Mouse (Mus musculus): ENCODE data around the gene Pigc. TPM values are rescaled to one million over a fixed set of nuclear protein-coding genes. Genes with fewer than 3 reads are reported as not detected.
A peak's percentile ranks its signal among the peaks of the same experiment; 100 is the strongest.

The Pigc gene
- polyA plus RNA-seq, 1 experiment from 2014 or later, result 32.8 TPM

DNA sequence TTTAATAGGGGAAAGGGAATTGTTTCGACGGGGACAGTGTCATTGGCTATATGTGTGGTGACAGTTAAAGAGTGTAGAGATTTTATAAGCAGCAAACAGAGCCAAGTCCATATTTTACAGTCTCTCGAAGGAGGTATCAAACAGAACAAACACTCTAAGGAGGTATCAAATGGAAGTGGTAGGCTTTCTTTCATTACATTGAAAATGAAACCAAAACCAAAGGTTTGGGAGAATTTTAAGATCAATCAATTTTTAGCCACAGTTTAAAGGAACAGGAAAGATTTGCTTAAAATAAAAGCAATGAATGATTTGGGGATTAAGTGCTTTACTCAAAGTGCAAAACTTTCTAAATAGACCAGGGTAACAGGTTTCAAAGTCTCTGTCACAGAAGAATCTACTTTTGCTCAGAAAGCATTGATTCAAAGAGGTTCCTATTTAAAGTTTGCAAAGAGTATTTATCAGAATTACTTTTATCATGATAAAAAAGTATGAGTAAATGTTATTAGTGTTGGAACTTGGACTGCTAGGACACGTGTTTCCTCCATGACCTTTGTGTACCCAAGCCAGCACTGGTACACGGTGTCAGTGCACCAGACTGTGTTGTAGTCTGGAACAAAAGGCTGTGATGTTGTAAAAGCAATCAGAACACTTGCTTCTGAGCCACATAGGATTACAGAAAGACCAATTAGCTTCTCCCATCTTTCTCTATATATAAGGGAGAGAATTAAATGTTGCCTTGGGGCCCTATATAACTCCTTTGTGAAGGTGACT is 17.8 kb upstream of the Pigc start:
- Histone ChIP-seq H3K9me3 (no peaks in the 10 kb centered on the region), H3K4me1 (replicated peaks) (no peaks in the 10 kb centered on the region), H3K36me3 (no peaks in the 10 kb centered on the region), H3K4me2 (replicated peaks) (no peak overlapping the region), H3K4me3 (replicated peaks) (no peak overlapping the region), H3K27me3 (replicated peaks) (no peaks in the 10 kb centered on the region), H3K9ac (no peak overlapping the region), H3K27ac (no peak overlapping the region)
- ATAC-seq, result peak; percentile 84
- WGBS, result 68% methylated on average over 5 of the region's 5 CpGs

DNA sequence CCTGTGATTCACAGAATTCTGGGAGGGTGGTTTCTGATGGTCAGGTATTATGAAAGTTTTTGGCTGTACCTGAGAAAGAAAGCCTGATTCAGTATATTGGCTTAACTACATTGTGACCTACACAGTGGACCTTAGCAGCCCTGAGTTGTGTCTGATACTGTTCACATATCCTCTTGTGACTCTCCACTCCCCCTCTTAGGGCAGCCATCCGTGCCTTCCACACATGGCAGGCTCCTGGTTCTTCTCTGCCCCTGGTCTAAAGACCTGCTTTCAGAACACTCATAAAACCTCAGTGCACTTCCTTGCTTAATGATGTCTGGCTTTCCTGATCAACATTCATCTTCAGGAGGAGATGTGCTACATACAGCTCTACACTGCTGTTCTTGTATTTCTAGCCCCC is 16.4 kb upstream of the Pigc start:
- no peaks in the 10 kb centered on the region for H3K9me3 ChIP-seq
- no peak overlapping the region for H3K4me2 ChIP-seq (replicated peaks)
- no peak for ATAC-seq
- no peaks in the 10 kb centered on the region for H3K4me1 ChIP-seq (replicated peaks)
- 35% methylated on average over 1 of the region's 1 CpGs for WGBS
- no peak overlapping the region for H3K4me3 ChIP-seq (replicated peaks)
- no peaks in the 10 kb centered on the region for H3K36me3 ChIP-seq
- H3K9ac ChIP-seq, result no peak overlapping the region
- H3K27ac ChIP-seq, result no peak overlapping the region
- no peaks in the 10 kb centered on the region for H3K27me3 ChIP-seq (replicated peaks)

DNA sequence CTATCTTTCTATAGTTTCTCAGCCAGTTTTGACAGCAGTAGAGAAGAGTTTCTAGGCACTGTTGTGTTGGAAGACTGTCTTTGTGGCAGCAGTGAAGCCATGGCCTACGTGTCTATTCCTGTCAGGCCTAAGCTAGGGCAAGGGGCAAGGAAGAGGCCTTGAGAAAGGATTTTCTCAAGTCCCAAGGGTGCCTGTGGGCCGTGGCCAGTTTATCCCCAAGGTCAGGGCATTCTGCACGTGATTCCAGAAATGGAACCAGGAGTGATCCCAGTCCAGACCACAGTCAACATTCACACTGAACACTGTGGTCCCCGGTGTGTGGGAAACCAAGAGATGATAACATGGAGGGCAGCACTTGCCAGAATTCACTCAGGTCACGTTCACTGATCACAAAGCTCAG is 13.1 kb upstream of the Pigc start:
- Histone ChIP-seq H3K4me1 (replicated peaks) (no peaks in the 10 kb centered on the region), H3K27ac (no peak overlapping the region), H3K4me3 (replicated peaks) (no peak overlapping the region), H3K4me2 (replicated peaks) (no peak overlapping the region), H3K9ac (no peak overlapping the region), H3K9me3 (no peaks in the 10 kb centered on the region), H3K27me3 (replicated peaks) (no peaks in the 10 kb centered on the region), H3K36me3 (no peaks in the 10 kb centered on the region)
- no peak for ATAC-seq
- 74% methylated on average over 5 of the region's 5 CpGs for WGBS

DNA sequence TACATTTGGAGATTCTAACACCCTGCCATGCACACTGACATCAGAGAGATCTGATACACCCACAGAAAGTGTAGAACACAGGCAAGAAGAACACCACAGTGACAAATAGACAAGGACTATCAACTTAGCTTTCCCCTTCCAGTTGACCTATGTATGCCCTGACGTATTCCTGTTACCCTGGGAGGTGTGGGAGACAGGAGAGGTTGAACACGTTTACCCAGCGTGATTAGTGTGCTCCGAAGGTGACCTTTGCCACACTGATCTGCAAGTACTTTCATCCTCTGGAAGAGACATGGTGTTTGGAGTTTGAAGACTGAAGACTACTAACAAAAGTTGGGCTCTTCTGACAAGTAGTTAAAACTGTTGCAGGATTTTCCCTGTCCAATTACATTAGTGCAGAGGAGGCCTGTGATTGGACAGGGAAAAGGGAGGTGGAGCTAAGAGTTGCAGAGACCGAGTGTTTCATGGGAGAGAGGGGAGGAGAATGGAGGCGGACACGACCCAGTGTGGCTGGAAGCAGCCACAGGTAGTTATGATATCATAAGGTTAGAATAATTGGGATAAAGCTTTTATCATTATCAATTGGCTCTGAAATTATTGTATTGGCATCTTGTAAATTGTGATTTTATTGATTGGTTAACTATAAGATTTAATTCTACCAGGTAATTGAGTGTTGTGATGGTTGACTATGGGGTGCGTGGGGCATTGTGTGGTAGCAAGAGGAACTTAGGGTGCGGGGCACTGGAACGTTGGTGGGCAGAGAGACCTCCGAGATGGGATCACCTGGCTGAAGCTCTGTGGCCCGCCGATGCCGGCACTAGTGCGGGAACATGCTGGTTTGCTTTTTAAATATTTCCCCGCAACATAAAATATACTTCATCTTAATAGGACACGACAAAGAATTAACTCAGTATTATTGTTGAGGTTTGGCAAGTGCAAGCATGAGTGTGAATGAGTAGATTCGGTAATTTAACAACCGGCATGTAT is 10.7 kb upstream of the Pigc start:
- 74% methylated on average over 19 of the region's 19 CpGs for WGBS
- Histone ChIP-seq H3K4me1 (replicated peaks) (no peaks in the 10 kb centered on the region), H3K27me3 (replicated peaks) (no peaks in the 10 kb centered on the region), H3K4me3 (replicated peaks) (no peak overlapping the region), H3K36me3 (no peaks in the 10 kb centered on the region), H3K4me2 (replicated peaks) (no peak overlapping the region), H3K27ac (no peak overlapping the region), H3K9me3 (no peaks in the 10 kb centered on the region), H3K9ac (no peak overlapping the region)
- no peak for ATAC-seq

DNA sequence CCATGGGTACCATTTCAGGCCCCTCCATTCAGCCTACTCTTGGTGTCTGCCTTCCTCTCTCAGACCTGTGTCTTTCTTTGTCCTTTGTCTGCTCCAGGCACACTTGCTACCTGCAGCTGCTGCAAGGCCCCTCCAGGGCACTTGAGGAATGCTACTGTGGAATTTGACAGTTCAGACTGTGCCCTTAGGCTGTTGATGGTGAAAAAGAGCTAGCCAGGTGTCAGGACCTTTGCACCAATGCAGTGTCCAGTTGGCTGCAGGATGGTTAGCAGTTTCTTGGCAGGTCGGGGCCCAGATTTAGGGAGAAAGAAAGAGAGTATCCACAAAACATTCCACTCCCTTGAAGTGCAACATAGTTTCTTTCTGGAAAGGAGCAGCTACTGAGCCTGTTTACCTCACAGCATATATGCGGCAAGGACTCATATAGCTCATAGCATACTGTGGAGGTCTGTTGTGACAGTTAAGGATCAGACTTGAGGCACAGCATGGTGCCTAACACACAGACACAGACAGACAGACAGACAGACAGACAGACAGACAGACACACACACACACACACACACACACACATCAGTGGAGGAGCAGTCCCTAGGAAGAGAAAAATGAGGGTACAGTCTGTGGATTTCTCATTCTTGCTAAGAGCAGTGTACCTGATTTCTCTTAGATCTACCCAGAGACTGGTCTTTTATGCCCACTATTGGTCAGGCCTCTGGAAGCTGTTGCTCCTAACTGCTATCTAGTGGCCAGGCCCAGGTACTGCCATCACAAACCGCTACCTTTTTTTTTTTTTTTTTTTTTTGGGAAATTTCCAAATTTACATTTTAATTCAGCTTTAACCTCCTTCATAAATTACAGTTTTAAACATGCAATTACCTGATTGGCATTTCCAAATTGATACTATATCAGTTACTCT is 6.3 kb upstream of the Pigc start:
- Histone ChIP-seq H3K36me3 (no peaks in the 10 kb centered on the region), H3K4me2 (replicated peaks) (no peak overlapping the region), H3K4me1 (replicated peaks) (no peaks in the 10 kb centered on the region), H3K4me3 (replicated peaks) (no peak overlapping the region), H3K9ac (no peak overlapping the region), H3K27ac (no peak overlapping the region), H3K27me3 (replicated peaks) (no peaks in the 10 kb centered on the region), H3K9me3 (no peaks in the 10 kb centered on the region)
- ATAC-seq, result peak; percentile 63; the same call in 1 of the 2 replicates
- WGBS, result 51% methylated on average over 3 of the region's 3 CpGs

DNA sequence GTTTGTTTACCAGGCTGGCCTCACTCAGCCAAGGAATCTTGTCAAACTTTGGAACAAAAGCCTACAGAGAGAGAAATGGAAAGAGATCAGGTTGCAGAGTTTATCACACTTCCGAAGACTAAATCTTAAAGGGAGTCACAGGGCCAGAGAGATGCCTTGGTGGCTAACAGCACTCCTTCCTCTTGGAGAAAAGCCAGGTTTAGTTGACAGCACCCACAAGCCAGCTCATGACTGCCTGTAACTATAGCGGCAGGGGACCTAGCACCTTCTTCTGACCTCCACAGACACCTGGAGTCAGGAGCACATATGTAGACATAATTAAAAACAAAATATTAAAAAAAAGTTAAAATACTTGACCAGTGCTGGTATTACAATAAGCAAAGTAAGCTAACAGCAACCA is 1.1 kb upstream of the Pigc start:
- H3K4me1 ChIP-seq (replicated peaks), result peaks cover 7% of the 10 kb centered on the region
- H3K9ac ChIP-seq, result no peak overlapping the region
- H3K27me3 ChIP-seq (replicated peaks), result no peaks in the 10 kb centered on the region
- H3K27ac ChIP-seq, result no peak overlapping the region
- H3K4me2 ChIP-seq (replicated peaks), result no peak overlapping the region
- H3K36me3 ChIP-seq, result peaks cover 4% of the 10 kb centered on the region; the same call in 1 of the 2 replicates
- no peak overlapping the region for H3K4me3 ChIP-seq (replicated peaks)
- whole genome bisulfite sequencing, result 46% methylated on average over 2 of the region's 2 CpGs
- no peaks in the 10 kb centered on the region for H3K9me3 ChIP-seq
- ATAC-seq, result no peak

DNA sequence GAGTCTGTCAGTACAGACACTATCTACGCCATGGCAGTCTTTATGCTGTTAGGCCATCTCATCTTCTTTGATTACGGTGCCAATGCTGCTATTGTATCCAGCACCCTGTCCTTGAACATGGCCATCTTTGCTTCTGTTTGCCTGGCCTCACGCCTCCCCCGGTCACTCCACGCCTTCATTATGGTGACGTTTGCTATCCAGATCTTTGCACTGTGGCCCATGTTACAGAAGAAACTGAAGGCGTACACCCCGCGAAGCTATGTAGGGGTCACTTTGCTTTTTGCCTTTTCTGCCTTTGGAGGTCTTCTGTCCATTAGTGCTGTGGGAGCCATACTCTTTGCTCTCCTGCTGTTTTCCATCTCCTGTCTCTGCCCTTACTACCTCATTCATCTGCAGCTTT is 1.9 kb downstream of the Pigc start:
- WGBS, result 95% methylated on average over 9 of the region's 9 CpGs
- no peak overlapping the region for H3K4me2 ChIP-seq (replicated peaks)
- no peak for ATAC-seq

DNA sequence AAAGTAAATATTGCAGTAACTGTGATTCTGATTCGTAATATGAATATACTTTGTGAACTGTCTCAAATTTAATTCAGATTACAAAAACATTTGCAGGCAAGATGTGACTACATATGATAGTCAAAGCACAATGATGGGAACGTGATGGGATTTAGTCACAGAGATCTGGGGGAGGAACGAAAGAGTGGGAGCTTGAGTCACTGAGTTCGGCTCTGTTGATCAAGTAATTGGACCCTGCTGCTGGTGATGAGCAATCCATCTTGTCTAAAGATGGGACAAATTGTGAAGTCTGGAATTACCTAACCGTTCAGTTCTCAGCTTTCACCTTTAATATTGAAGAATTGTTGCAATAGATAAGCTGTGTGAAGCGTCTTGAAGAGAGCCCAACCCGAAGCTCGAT is 3.2 kb downstream of the Pigc start:
- H3K4me1 ChIP-seq (replicated peaks), result peaks cover 16% of the 10 kb centered on the region
- H3K4me2 ChIP-seq (replicated peaks), result no peak overlapping the region
- H3K27me3 ChIP-seq (replicated peaks), result no peaks in the 10 kb centered on the region
- H3K36me3 ChIP-seq, result peaks cover 4% of the 10 kb centered on the region; the same call in 1 of the 2 replicates
- no peak overlapping the region for H3K9ac ChIP-seq
- no peaks in the 10 kb centered on the region for H3K9me3 ChIP-seq
- ATAC-seq, result no peak
- no peak overlapping the region for H3K27ac ChIP-seq
- 86% methylated on average over 8 of the region's 8 CpGs for WGBS
- H3K4me3 ChIP-seq (replicated peaks), result no peak overlapping the region

More for the DNA sequence above, 1.9 kb downstream of the Pigc start:
- no peak overlapping the region for H3K27ac ChIP-seq
- H3K4me1 ChIP-seq (replicated peaks), result peaks cover 9% of the 10 kb centered on the region
- no peak overlapping the region for H3K4me3 ChIP-seq (replicated peaks)
- no peaks in the 10 kb centered on the region for H3K9me3 ChIP-seq
- H3K27me3 ChIP-seq (replicated peaks), result no peaks in the 10 kb centered on the region
- peaks cover 4% of the 10 kb centered on the region; the same call in 1 of the 2 replicates for H3K36me3 ChIP-seq
- no peak overlapping the region for H3K9ac ChIP-seq

DNA sequence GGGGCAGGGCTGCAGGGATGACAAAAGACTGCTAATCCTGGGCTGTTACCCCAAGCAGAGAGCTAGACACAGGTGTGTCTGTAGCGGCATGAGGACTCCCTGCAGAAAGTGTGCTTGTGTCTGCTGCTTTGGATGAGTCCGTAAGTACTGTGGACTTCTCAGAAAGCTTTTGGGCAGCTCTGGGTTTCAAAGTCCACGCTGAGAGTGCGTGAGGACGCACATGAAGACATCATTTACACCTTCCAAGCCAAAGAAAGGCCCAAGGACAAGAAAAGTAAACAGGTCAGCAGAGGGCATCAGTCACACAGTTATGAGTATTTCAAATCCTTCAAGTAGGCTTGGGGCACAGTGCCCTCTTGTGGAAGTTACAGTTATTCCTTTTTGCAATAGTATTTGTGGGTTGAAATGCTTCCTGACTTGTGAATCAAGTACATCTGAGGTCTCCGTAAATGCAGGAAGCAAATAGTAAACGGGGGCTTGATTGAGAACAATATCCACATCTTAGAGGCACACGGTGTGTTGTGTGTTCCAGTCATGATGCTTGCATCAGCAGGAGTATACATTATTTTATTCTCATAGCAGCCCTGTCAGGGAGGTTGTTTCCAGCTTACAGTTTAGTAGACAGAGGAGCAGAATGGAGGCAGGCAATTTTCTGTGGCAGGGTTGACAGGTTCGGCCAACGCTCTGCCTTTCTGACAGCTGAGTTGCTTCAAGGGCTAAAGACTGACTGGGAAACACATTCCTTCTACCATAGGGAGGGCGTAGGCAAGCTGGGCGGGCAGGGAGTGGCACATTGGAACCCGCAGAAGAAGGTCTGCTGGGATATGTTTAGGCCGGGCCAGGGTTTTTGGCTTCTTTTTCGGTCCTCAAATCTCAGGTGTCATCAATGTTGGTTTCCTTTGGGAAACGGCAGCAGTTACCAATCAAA is 7.5 kb downstream of the Pigc start:
- peak; percentile 82 for ATAC-seq
- no peak overlapping the region for H3K4me3 ChIP-seq (replicated peaks)
- H3K4me1 ChIP-seq (replicated peaks), result peaks cover 10% of the 10 kb centered on the region
- 47% methylated on average over 16 of the region's 16 CpGs for WGBS
- H3K36me3 ChIP-seq, result no peaks in the 10 kb centered on the region
- H3K9ac ChIP-seq, result no peak overlapping the region
- H3K27me3 ChIP-seq (replicated peaks), result no peaks in the 10 kb centered on the region
- no peak overlapping the region for H3K4me2 ChIP-seq (replicated peaks)
- H3K9me3 ChIP-seq, result no peaks in the 10 kb centered on the region
- H3K27ac ChIP-seq, result no peak overlapping the region

DNA sequence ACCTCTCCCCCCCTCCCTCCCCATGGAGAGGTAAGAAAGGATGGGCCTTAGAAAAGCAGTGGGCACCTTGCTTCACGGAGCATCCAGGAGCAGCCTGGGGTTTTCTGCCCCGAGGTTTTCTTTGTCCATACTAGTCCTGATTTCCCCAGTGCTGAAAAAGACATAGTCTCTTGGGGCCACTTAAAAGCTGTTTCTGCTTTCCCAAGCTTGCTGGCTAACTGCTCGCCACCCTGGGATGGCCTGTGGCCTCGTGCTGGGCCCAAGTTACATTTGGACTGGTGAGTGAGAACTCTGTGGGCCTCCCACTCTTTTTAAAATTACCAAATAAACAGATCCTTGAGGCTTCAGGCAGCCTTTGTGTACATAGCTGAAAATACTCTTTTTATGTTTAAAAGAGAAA is 8.3 kb downstream of the Pigc start:
- Histone ChIP-seq H3K4me3 (replicated peaks) (no peak overlapping the region), H3K27me3 (replicated peaks) (no peaks in the 10 kb centered on the region), H3K4me1 (replicated peaks) (peaks cover 10% of the 10 kb centered on the region), H3K4me2 (replicated peaks) (no peak overlapping the region), H3K9ac (no peak overlapping the region), H3K27ac (no peak overlapping the region), H3K36me3 (no peaks in the 10 kb centered on the region), H3K9me3 (no peaks in the 10 kb centered on the region)
- 70% methylated on average over 4 of the region's 4 CpGs for WGBS
- no peak for ATAC-seq

DNA sequence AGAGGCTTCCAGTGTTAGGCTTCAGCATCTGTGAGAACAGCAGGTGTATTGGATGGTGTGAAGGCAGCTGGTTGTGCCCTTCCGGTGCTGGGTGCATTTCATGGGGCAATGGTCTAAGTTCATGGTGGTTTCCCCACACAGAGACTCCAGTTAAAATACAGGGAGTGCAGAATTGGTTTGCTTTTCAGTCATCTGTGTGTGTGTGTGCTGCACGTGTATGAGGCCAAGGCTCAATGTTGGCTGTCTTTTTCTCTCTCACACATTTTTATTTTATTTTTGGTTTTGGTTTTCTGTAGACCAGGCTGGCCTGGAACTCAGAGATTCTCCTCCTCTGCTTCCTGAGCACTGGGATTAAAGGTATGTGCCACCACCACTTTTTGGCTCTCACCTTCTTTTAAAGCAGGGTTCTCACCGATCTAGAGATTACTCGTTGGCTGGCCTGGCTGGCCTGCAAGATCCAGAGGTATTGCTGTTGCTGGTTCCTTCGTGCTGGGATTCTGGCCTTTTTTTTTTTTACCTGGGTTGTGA is 9.3 kb downstream of the Pigc start:
- ATAC-seq, result no peak
- Histone ChIP-seq H3K4me3 (replicated peaks) (no peak overlapping the region), H3K4me2 (replicated peaks) (no peak overlapping the region), H3K36me3 (no peaks in the 10 kb centered on the region), H3K27ac (no peak overlapping the region), H3K4me1 (replicated peaks) (peaks cover 10% of the 10 kb centered on the region), H3K9me3 (no peaks in the 10 kb centered on the region), H3K9ac (no peak overlapping the region), H3K27me3 (replicated peaks) (no peaks in the 10 kb centered on the region)
- 87% methylated on average over 5 of the region's 5 CpGs for WGBS
